Mouse (Mus musculus): ENCODE measurements around the gene Ano10. TPM values are rescaled to one million over a fixed set of nuclear protein-coding genes. Genes with fewer than 3 reads are reported as not detected.
"Not testable (repeated sequence)": the region's sequence is repeated elsewhere in the genome, so short reads cannot be mapped to it uniquely, and the experiment has no call there.

Gene Ano10
- polyA plus RNA-seq, 1 experiment from 2014 or later: 35.3 TPM

DNA sequence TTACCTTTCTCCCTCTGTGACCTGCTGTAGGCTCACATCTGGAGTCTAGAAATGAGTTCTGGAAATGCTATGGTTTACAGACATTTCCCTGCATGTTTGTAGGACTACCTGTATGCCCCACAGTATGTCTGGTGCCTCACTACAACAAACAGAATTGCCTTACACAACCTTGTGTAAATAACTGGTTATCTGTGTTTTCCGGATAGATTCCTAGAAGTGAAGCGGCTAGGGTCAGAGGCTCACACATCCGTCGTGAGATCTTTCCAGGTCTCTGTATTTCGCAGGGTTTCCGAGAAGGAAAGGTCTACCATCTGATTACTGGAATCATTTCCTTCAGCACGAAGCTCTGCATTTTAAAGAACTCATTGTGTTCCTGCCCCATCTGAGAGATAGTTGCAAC, 22.3 kb upstream of the Ano10 start:
- no peaks in the 10 kb centered on the region for H3K9me3 ChIP-seq (replicated peaks; ENCODE audit: control insufficient read depth, low read length, poor library complexity, severe bottlenecking)
- 95% methylated on average over 7 of the region's 7 CpGs for WGBS
- no peaks in the 10 kb centered on the region for H3K4me1 ChIP-seq (ENCODE audit: control insufficient read depth, insufficient read depth, low read length)
- H3K36me3 ChIP-seq (ENCODE audit: control insufficient read depth, insufficient read depth, low read length): no peaks in the 10 kb centered on the region
- H3K27ac ChIP-seq (ENCODE audit: low read length): no peak overlapping the region
- no peaks in the 10 kb centered on the region for H3K27me3 ChIP-seq (ENCODE audit: control insufficient read depth, insufficient read depth, low read depth, low read length)
- no peak overlapping the region for H3K4me3 ChIP-seq (ENCODE audit: low read depth, low read length)
- ATAC-seq: no peak
- H3K4me2 ChIP-seq (ENCODE audit: low read length): no peak overlapping the region
- H3K9ac ChIP-seq (ENCODE audit: low read depth, low read length): no peak overlapping the region

DNA sequence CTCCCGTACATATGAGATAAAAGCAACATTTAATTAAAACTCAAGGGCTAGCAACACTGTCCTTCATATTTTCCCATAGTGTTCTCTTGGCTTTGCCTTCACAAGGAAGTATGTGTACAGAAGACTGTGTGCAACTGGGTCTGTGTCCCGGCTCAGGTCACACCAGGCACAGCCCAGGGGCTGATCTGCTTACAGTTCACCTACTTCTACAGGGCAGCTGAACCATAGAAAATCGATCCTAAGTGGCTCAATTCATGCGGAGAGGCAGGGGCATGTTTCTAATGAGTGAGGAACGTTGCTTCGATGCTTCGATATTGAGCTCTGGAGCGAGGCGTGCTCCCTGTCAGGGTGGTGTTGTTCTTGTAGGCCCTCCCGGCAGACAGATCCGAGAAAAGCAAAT, 21.3 kb upstream of the Ano10 start:
- H3K27me3 ChIP-seq (ENCODE audit: control insufficient read depth, insufficient read depth, low read depth, low read length): no peaks in the 10 kb centered on the region
- H3K9me3 ChIP-seq (replicated peaks; ENCODE audit: control insufficient read depth, low read length, poor library complexity, severe bottlenecking): no peaks in the 10 kb centered on the region
- no peak overlapping the region for H3K27ac ChIP-seq (ENCODE audit: low read length)
- no peak overlapping the region for H3K4me2 ChIP-seq (ENCODE audit: low read length)
- no peak overlapping the region for H3K4me3 ChIP-seq (ENCODE audit: low read depth, low read length)
- H3K4me1 ChIP-seq (ENCODE audit: control insufficient read depth, insufficient read depth, low read length): peaks cover 4% of the 10 kb centered on the region
- no peaks in the 10 kb centered on the region for H3K36me3 ChIP-seq (ENCODE audit: control insufficient read depth, insufficient read depth, low read length)
- 60% methylated on average over 11 of the region's 11 CpGs for WGBS
- H3K9ac ChIP-seq (ENCODE audit: low read depth, low read length): no peak overlapping the region
- no peak for ATAC-seq

DNA sequence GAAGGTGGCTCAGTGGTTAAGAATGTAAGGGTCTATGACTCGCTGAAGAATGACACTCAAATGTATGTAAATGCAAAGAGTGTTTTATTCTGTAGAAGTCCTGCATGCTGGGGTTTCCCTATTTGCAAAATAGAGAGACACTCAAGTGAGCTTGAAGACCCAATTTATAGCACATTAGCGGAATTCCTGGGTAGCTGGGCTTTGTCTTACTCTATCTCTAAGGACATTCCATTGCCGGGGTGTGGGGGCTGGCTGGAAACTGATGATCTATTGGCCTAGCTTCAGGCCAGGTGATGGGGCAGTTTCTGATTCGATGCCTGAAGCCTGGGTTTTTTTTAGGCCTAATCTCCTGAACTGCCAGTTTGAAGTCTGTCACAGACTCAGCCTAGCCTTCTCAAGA, 20.7 kb upstream of the Ano10 start:
- no peak for ATAC-seq
- Histone ChIP-seq H3K27ac (ENCODE audit: low read length) (no peak overlapping the region), H3K36me3 (ENCODE audit: control insufficient read depth, insufficient read depth, low read length) (no peaks in the 10 kb centered on the region), H3K4me2 (ENCODE audit: low read length) (no peak overlapping the region), H3K27me3 (ENCODE audit: control insufficient read depth, insufficient read depth, low read depth, low read length) (no peaks in the 10 kb centered on the region), H3K9ac (ENCODE audit: low read depth, low read length) (no peak overlapping the region), H3K4me3 (ENCODE audit: low read depth, low read length) (no peak overlapping the region), H3K4me1 (ENCODE audit: control insufficient read depth, insufficient read depth, low read length) (peaks cover 9% of the 10 kb centered on the region), H3K9me3 (replicated peaks; ENCODE audit: control insufficient read depth, low read length, poor library complexity, severe bottlenecking) (no peaks in the 10 kb centered on the region)
- WGBS: 64% methylated on average over 4 of the region's 4 CpGs

GRCm38 (mm10) chr9:122314386-122314785, 20.2 kb upstream of the Ano10 start:
- 92% methylated on average over 6 of the region's 6 CpGs for WGBS
- no peak overlapping the region for H3K27ac ChIP-seq (ENCODE audit: low read length)
- peaks cover 9% of the 10 kb centered on the region for H3K4me1 ChIP-seq (ENCODE audit: control insufficient read depth, insufficient read depth, low read length)
- no peak overlapping the region for H3K4me3 ChIP-seq (ENCODE audit: low read depth, low read length)
- no peaks in the 10 kb centered on the region for H3K27me3 ChIP-seq (ENCODE audit: control insufficient read depth, insufficient read depth, low read depth, low read length)
- H3K4me2 ChIP-seq (ENCODE audit: low read length): no peak overlapping the region
- no peak overlapping the region for H3K9ac ChIP-seq (ENCODE audit: low read depth, low read length)
- H3K36me3 ChIP-seq (ENCODE audit: control insufficient read depth, insufficient read depth, low read length): no peaks in the 10 kb centered on the region
- ATAC-seq: no peak
- H3K9me3 ChIP-seq (replicated peaks; ENCODE audit: control insufficient read depth, low read length, poor library complexity, severe bottlenecking): no peaks in the 10 kb centered on the region

- H3K9ac ChIP-seq (ENCODE audit: low read depth, low read length); H3K4me2 ChIP-seq (ENCODE audit: low read length); H3K9me3 ChIP-seq (replicated peaks; ENCODE audit: control insufficient read depth, low read length, poor library complexity, severe bottlenecking); H3K4me3 ChIP-seq (ENCODE audit: low read depth, low read length); ATAC-seq; H3K4me1 ChIP-seq (ENCODE audit: control insufficient read depth, insufficient read depth, low read length); H3K27me3 ChIP-seq (ENCODE audit: control insufficient read depth, insufficient read depth, low read depth, low read length); H3K27ac ChIP-seq (ENCODE audit: low read length); H3K36me3 ChIP-seq (ENCODE audit: control insufficient read depth, insufficient read depth, low read length): not testable (repeated sequence)
- WGBS: 94% methylated on average over 1 of the region's 1 CpGs
Measured at GRCm38 (mm10) chr9:122313128-122313527, 18.9 kb upstream of the Ano10 start.

DNA sequence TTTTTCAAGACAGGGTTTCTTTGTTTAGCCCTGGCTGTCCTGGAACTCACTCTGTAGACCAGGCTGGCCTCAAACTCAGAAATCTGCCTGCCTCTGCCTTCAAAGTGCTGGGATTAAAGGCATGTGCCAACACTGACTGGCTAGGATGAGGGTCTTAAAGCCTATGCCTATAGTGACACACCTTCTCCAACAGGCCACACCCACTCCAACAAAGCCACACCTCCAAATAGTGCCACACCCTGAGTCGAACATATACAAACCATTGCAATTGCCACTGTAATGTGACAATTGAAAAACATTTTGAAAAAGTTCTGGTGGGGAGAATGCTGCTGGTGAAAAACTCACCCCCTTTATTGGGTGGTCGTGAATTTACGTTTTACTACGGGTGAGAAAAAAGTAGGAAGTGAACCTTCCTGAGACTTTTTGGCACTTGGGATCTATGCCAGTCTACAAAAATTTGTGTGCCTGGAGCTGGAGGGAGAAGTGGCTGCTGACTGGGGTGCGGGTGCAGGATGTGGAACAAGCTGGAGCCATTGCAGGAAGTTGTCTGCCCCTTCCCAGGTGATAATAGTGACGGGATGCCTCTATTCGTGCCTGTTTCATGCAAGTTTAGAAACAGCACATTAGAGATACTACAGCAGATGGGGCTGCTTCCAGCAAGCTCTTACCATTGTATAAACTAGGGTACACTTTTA, 18.2 kb upstream of the Ano10 start:
- Histone ChIP-seq H3K27ac (ENCODE audit: low read length) (no peak overlapping the region), H3K27me3 (ENCODE audit: control insufficient read depth, insufficient read depth, low read depth, low read length) (no peaks in the 10 kb centered on the region), H3K4me3 (ENCODE audit: low read depth, low read length) (no peak overlapping the region), H3K9ac (ENCODE audit: low read depth, low read length) (no peak overlapping the region), H3K4me1 (ENCODE audit: control insufficient read depth, insufficient read depth, low read length) (peaks cover 9% of the 10 kb centered on the region), H3K9me3 (replicated peaks; ENCODE audit: control insufficient read depth, low read length, poor library complexity, severe bottlenecking) (no peaks in the 10 kb centered on the region), H3K36me3 (ENCODE audit: control insufficient read depth, insufficient read depth, low read length) (no peaks in the 10 kb centered on the region), H3K4me2 (ENCODE audit: low read length) (no peak overlapping the region)
- no peak for ATAC-seq
- WGBS: 89% methylated on average over 7 of the region's 7 CpGs

GRCm38 (mm10) chr9:122311051-122311760, 17.0 kb upstream of the Ano10 start:
- Histone ChIP-seq H3K9me3 (replicated peaks; ENCODE audit: control insufficient read depth, low read length, poor library complexity, severe bottlenecking) (no peaks in the 10 kb centered on the region), H3K4me2 (ENCODE audit: low read length) (peak overlapping the region; percentile 65), H3K4me1 (ENCODE audit: control insufficient read depth, insufficient read depth, low read length) (peaks cover 9% of the 10 kb centered on the region), H3K27me3 (ENCODE audit: control insufficient read depth, insufficient read depth, low read depth, low read length) (no peaks in the 10 kb centered on the region), H3K4me3 (ENCODE audit: low read depth, low read length) (peak overlapping the region; percentile 37), H3K27ac (ENCODE audit: low read length) (peak overlapping the region; percentile 63), H3K9ac (ENCODE audit: low read depth, low read length) (peak overlapping the region; percentile 64; the same call in 1 of the 2 replicates), H3K36me3 (ENCODE audit: control insufficient read depth, insufficient read depth, low read length) (no peaks in the 10 kb centered on the region)
- peak; percentile 21; the same call in 1 of the 2 replicates for ATAC-seq
- WGBS: 76% methylated on average over 7 of the region's 7 CpGs

GRCm38 (mm10) chr9:122310613-122311049, 16.4 kb upstream of the Ano10 start:
- Histone ChIP-seq H3K9me3 (replicated peaks; ENCODE audit: control insufficient read depth, low read length, poor library complexity, severe bottlenecking) (no peaks in the 10 kb centered on the region), H3K4me1 (ENCODE audit: control insufficient read depth, insufficient read depth, low read length) (peaks cover 9% of the 10 kb centered on the region), H3K4me2 (ENCODE audit: low read length) (peak overlapping the region; percentile 65), H3K27me3 (ENCODE audit: control insufficient read depth, insufficient read depth, low read depth, low read length) (no peaks in the 10 kb centered on the region), H3K9ac (ENCODE audit: low read depth, low read length) (peak overlapping the region; percentile 64), H3K27ac (ENCODE audit: low read length) (peak overlapping the region; percentile 54; the same call in 1 of the 2 replicates), H3K4me3 (ENCODE audit: low read depth, low read length) (peak overlapping the region; percentile 37), H3K36me3 (ENCODE audit: control insufficient read depth, insufficient read depth, low read length) (no peaks in the 10 kb centered on the region)
- WGBS: 6% methylated on average over 18 of the region's 19 CpGs
- peak; percentile 85 for ATAC-seq

Measured in midbrain, embryonic 16.5 days (tissue).